Mouse (Mus musculus): ENCODE measurements around the gene Zfp282. TPM values are rescaled to one million over a fixed set of nuclear protein-coding genes. Genes with fewer than 3 reads are reported as not detected.
A peak's percentile ranks its signal among the peaks of the same experiment; 100 is the strongest.

Zfp282 gene
- total RNA-seq (2021) = 1 to 10 TPM; 6.1 to 6.6 TPM
- long read RNA-seq, experiment 1, full-length matches to known transcripts = 9 of 11 reads
- long read RNA-seq, experiment 1, partial matches to known transcripts = 1 of 11 reads
- long read RNA-seq, experiment 1, other reads (novel, unspliced or antisense) = 1 of 11 reads
- long read RNA-seq, experiment 2, full-length matches to known transcripts = 8 of 10 reads
- long read RNA-seq, experiment 2, partial matches to known transcripts = 1 of 10 reads
- long read RNA-seq, experiment 2, other reads (novel, unspliced or antisense) = 1 of 10 reads

GRCm38 (mm10) chr6:47877058-47877457 lies at the start of gene Zfp282:
Gene Zfp282 (plus strand): TSS chr6:47877204.
- no peak for DNase-seq
- H3K27ac ChIP-seq = peak within 1 kb of the TSS; percentile 96
- intact Hi-C loops (cut with DNase I) = loop anchor here (5.0 to 10.0 kb wide), 2 partner anchors 40 to 138 kb away; partner anchors contain the start of gene Zfp398
- H3K4me3 ChIP-seq = peak within 1 kb of the TSS; percentile 94
- no peak for TF ChIP-seq CTCF (IDR thresholded peaks at IDR 0.05)

GRCm38 (mm10) chr6:47827462-47827861 lies 49.5 kb upstream of the Zfp282 start:
- no peak for TF ChIP-seq CTCF (IDR thresholded peaks at IDR 0.05)
- H3K4me3 ChIP-seq = no peak overlapping the region
- intact Hi-C loops (cut with DNase I) = no loop called here
- no peak overlapping the region for H3K27ac ChIP-seq
- no peak for DNase-seq

- no peak overlapping the region for H3K27ac ChIP-seq
- TF ChIP-seq CTCF (IDR thresholded peaks at IDR 0.05) = peak; percentile 55
- no peak for DNase-seq
- no peak overlapping the region for H3K4me3 ChIP-seq
- intact Hi-C loops (cut with DNase I) = no loop called here
Observed at GRCm38 (mm10) chr6:47828950-47829349, 48.1 kb upstream of the Zfp282 start.

GRCm38 (mm10) chr6:47830104-47831078 lies 46.6 kb upstream of the Zfp282 start, which contains the start of gene Zfp786:
Gene Zfp786 (minus strand): TSS chr6:47830867.
- H3K4me3 ChIP-seq = peak within 1 kb of the TSS; percentile 82
- no peak; the same call in none of the 2 replicates for TF ChIP-seq CTCF (IDR thresholded peaks at IDR 0.05)
- H3K27ac ChIP-seq = peak within 1 kb of the TSS; percentile 87
- intact Hi-C loops (cut with DNase I) = loop anchor here (1.0 to 2.0 kb wide), 2 partner anchors 18 to 31 kb away; partner anchors contain the start of gene Pdia4
- peak; percentile 95 for DNase-seq

- intact Hi-C loops (cut with DNase I) = no loop called here
- no peak for DNase-seq
- no peak overlapping the region for H3K4me3 ChIP-seq
- TF ChIP-seq CTCF (IDR thresholded peaks at IDR 0.05) = no peak
- H3K27ac ChIP-seq = no peak overlapping the region
Observed at GRCm38 (mm10) chr6:47832220-47832619, 44.8 kb upstream of the Zfp282 start.

DNA sequence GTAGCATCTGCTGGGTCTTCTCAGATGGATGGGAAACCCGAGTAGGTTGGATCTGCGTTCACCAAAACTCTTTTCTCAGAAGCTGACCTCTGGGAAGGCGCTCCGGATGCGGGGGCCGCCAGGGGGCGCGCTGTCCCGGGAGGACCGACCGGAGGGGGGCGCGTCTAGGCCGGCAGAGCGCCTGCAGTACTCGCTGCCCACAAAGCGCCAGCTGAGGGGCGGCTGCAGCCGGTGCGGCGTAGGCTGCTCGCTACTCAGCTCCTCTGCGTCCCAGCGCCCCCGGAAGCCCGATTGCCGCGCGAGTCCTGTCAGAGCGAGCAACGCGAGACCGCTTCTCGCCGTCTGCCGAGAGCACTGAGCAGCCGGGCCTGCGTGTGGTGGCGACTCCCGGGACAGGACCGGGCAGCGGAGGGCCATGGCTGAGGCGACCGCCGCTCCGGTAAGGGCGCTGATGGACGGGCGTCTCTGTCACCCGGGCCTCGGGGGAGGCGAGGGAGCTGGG lies 41.5 kb upstream of the Zfp282 start, which contains the start of gene Zfp398:
Gene Zfp398, plus strand, starts transcription at position 180 of the 502 bp plus-strand sequence.
- peak; percentile 97 for DNase-seq
- intact Hi-C loops (cut with DNase I) = loop anchor here (5.0 kb wide), 2 partner anchors 42 to 252 kb away; partner anchors contain the start of genes Zfp282 and Zfp746

GRCm38 (mm10) chr6:47835984-47836521 lies 41.0 kb upstream of the Zfp282 start:
- intact Hi-C loops (cut with DNase I) = loop anchor here (5.0 kb wide), 2 partner anchors 41 to 251 kb away; partner anchors contain the start of genes Zfp282 and Zfp746
- no peak for TF ChIP-seq CTCF (IDR thresholded peaks at IDR 0.05)
- H3K27ac ChIP-seq = peak overlapping the region; percentile 93
- H3K4me3 ChIP-seq = peak overlapping the region; percentile 85
- peak; percentile 66 for DNase-seq

More for the DNA sequence above, 41.5 kb upstream of the Zfp282 start, which contains the start of gene Zfp398:
- peak; percentile 100 for TF ChIP-seq CTCF (IDR thresholded peaks at IDR 0.05)
- peak within 1 kb of the TSS; percentile 93 for H3K27ac ChIP-seq
- H3K4me3 ChIP-seq = peak within 1 kb of the TSS; percentile 85

- Histone ChIP-seq H3K27ac (no peak overlapping the region), H3K4me3 (no peak overlapping the region)
- TF ChIP-seq CTCF (IDR thresholded peaks at IDR 0.05) = no peak
- DNase-seq = no peak
- intact Hi-C loops (cut with DNase I) = loop anchor here (5.0 kb wide), 2 partner anchors 40 to 250 kb away; partner anchors contain the start of genes Zfp282 and Zfp746
Observed at GRCm38 (mm10) chr6:47837630-47838029, 39.4 kb upstream of the Zfp282 start.

DNA sequence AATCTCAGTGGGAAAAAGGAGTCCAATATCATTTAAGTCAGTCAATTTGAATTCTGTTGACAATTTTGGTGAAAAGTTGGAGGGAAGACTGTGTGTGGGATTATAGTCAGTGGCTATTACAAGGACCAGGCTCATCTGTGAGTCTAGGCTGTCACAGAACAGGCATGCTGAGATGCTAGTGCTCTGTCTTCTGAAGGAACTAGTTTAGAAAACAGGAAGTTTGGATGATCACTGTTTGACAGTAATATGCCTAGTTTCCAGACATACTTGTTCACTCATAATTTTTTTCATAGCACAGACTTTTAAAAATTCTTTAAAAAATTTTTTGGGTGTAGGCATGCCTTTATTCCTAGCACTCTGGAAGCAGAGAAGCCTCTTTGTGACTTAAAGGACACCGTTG lies 35.9 kb upstream of the Zfp282 start:
- no peak overlapping the region for H3K4me3 ChIP-seq
- TF ChIP-seq CTCF (IDR thresholded peaks at IDR 0.05) = no peak
- no peak overlapping the region for H3K27ac ChIP-seq
- intact Hi-C loops (cut with DNase I) = no loop called here
- DNase-seq = no peak

GRCm38 (mm10) chr6:47841831-47842230 lies 35.2 kb upstream of the Zfp282 start:
- Histone ChIP-seq H3K27ac (no peak overlapping the region), H3K4me3 (no peak overlapping the region)
- intact Hi-C loops (cut with DNase I) = no loop called here
- no peak for TF ChIP-seq CTCF (IDR thresholded peaks at IDR 0.05)
- DNase-seq = no peak

GRCm38 (mm10) chr6:47842337-47842736 lies 34.7 kb upstream of the Zfp282 start:
- no peak for DNase-seq
- TF ChIP-seq CTCF (IDR thresholded peaks at IDR 0.05) = no peak
- Histone ChIP-seq H3K27ac (no peak overlapping the region), H3K4me3 (no peak overlapping the region)
- intact Hi-C loops (cut with DNase I) = no loop called here

DNA sequence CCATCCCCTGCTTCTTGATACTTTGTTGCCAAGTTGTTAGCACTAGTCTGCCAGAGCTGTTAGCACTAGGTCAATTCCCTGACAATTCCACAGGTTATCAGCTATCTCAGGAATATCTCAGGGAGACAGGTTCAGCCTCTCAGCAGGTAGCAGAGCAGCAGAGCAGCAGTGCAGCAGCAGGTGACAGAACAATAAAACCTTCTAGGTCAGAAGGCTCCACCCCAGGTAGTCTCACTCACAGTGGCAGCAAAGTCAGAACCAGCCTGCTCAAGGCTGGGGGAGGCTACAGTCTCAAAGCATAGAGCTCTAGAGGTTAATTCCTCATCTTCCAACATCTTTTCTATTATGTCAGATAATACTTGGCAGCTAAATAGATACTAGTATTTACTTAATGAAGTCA lies 31.2 kb upstream of the Zfp282 start:
- DNase-seq = no peak
- Histone ChIP-seq H3K27ac (no peak overlapping the region), H3K4me3 (no peak overlapping the region)
- no peak for TF ChIP-seq CTCF (IDR thresholded peaks at IDR 0.05)
- intact Hi-C loops (cut with DNase I) = no loop called here
